Mouse (Mus musculus) liver, postnatal 0 days (tissue): ENCODE measurements at regions not wholly inside any gene's neighbourhood (a gene's known extent, or its start where the extent isn't known, plus 50 kb on each side); places are given as distances from the start of the nearest gene placed in this dataset.

Experiments
- CTCF ChIP-seq: sonication (generic); IDR thresholded peaks from 2 replicates; pipeline ENCODE4 v1.5.1; 2016; ENCODE audit warnings: antibody characterized with exemption, low read depth
- EP300 ChIP-seq: IDR thresholded peaks from 2 replicates; pipeline ENCODE4 v1.6.1; 2016; ENCODE audit warnings: antibody characterized with exemption, low read depth, mild to moderate bottlenecking

DNA sequence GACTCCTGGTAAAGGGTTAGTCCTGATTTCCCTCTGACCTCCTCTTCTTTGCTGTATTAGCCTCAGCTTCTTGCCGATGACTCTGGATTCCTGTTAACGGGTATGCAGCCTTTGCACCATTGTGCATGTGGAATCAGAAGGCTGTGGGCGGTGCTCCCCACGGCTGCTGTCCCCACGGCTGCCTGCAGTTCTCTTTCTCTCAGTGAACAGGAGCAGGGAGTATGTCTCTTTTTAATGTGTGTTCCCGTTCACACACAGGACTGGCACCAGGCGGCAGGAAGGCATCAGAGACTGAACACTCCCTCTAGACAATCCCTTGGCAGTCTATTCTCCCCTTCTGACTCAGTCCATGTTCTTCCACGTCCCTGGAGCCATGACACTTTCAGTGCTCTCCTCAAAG, 178.9 kb downstream of the Zfp326 start:
- TF ChIP-seq CTCF = no peak
- no peak for TF ChIP-seq EP300
